Mouse (Mus musculus) heart, adult 2 months (tissue): ENCODE measurements around the gene Lrrc49. TPM values are rescaled to one million over a fixed set of nuclear protein-coding genes. Genes with fewer than 3 reads are reported as not detected.

Source experiments
- DNase-seq, 2 experiments: peaks; one replicate each; pipeline ENCODE4 v3.0.0; 2021
- H3K27ac ChIP-seq: fragments of 200-600 bp; 2 replicates; pipeline ENCODE4 v1.8.1; 2022
- H3K27me3 ChIP-seq: fragments of 200-500 bp; 2 replicates; pipeline ENCODE4 v1.6.1; 2012; ENCODE audit warnings: mild to moderate bottlenecking, low read length, inconsistent platforms, mixed read lengths; ENCODE audit not compliant: control insufficient read depth, insufficient read depth
- H3K36me3 ChIP-seq: fragments of 200-500 bp; 2 replicates; pipeline ENCODE4 v1.6.1; 2012; ENCODE audit warnings: low read length, inconsistent platforms; ENCODE audit not compliant: control insufficient read depth, insufficient read depth
- H3K4me1 ChIP-seq: fragments of 200-500 bp; 2 replicates; pipeline ENCODE4 v1.6.1; 2011; ENCODE audit warnings: low read length; ENCODE audit not compliant: control insufficient read depth, insufficient read depth
- H3K4me3 ChIP-seq: fragments of 200-600 bp; 2 replicates; pipeline ENCODE4 v1.8.1; 2022
- H3K79me2 ChIP-seq: fragments of 200-500 bp; replicated peaks from 2 replicates; pipeline ENCODE4 v1.6.1; 2012; ENCODE audit warnings: mild to moderate bottlenecking, inconsistent platforms, low read length, moderate library complexity, mixed read lengths; ENCODE audit not compliant: control insufficient read depth, insufficient read depth
- H3K9ac ChIP-seq: fragments of 200-500 bp; 2 replicates; pipeline ENCODE4 v1.6.1; 2012; ENCODE audit warnings: low read depth, mild to moderate bottlenecking, control low read depth, inconsistent platforms, low read length, mixed read lengths
- CTCF ChIP-seq: fragments of 200-600 bp; IDR thresholded peaks from 2 replicates; pipeline ENCODE4 v1.8.1; 2022; ENCODE audit warnings: antibody characterized with exemption, mild to moderate bottlenecking, moderate library complexity
- EP300 ChIP-seq: fragments of 200-500 bp; IDR thresholded peaks from 2 replicates; pipeline ENCODE4 v1.6.1; 2011; ENCODE audit warnings: low read depth, low read length, control low read depth; ENCODE audit not compliant: insufficient read depth
- POLR2A ChIP-seq: fragments of 200-500 bp; IDR thresholded peaks from 2 replicates; pipeline ENCODE4 v1.6.1; 2011; ENCODE audit warnings: mild to moderate bottlenecking, low read depth, low read length, control low read depth; ENCODE audit not compliant: insufficient read depth
- WGBS: fragments of 180-500 bp; shearing (Covaris S2); methylation state at CpG from one replicate; pipeline ENCODE4 v1.1.7; 2018; 5-methylcytosine and 5-hydroxymethylcytosine counted together
- intact Hi-C: fragments of 180-260 bp; cut with DNase I; formaldehyde crosslinking; loops from one replicate; pipeline ENCODE4 v1.15.1; 2025
- polyA plus RNA-seq: library from polyadenylated mRNA; depleted of rRNA; stranded (reverse); fragments of >200 nt; gene quantifications from 2 replicates; pipeline ENCODE4 v1.2.3, GENCODE M21; 2012
- total RNA-seq, 2 experiments: library from RNA; stranded (reverse); gene quantifications; 2 replicates each; pipeline ENCODE4 v1.2.3; 2021

Gene Lrrc49
- total and polyA plus RNA-seq, 3 experiments = 2.1 to 3.7 (median 3.7) TPM

GRCm38 (mm10) chr9:60715271-60715670 lies 27.3 kb upstream of the Lrrc49 start:
- 90% methylated on average over 4 of the region's 4 CpGs for WGBS
- H3K27ac ChIP-seq = no peak overlapping the region
- intact Hi-C loops = loop anchor here (5.0 kb wide), 1 partner anchor 142 kb away; no protein-coding TSS in a partner anchor

GRCm38 (mm10) chr9:60714191-60714590 lies 26.2 kb upstream of the Lrrc49 start:
- Histone ChIP-seq H3K4me3 (no peak overlapping the region), H3K79me2 (no peaks in the 10 kb centered on the region), H3K27ac (no peak overlapping the region; the same call in 1 of the 2 replicates), H3K9ac (no peak overlapping the region), H3K4me1 (no peaks in the 10 kb centered on the region), H3K27me3 (no peaks in the 10 kb centered on the region), H3K36me3 (no peaks in the 10 kb centered on the region)
- DNase-seq = peak; percentile 23 to 48
- intact Hi-C loops = no loop called here
- TF ChIP-seq EP300 (no peak), POLR2A (no peak), CTCF (no peak)
- 67% methylated on average over 6 of the region's 6 CpGs for WGBS

More at GRCm38 (mm10) chr9:60715271-60715670, 27.3 kb upstream of the Lrrc49 start:
- Histone ChIP-seq H3K36me3 (no peaks in the 10 kb centered on the region), H3K79me2 (no peaks in the 10 kb centered on the region), H3K27me3 (no peaks in the 10 kb centered on the region), H3K9ac (no peak overlapping the region), H3K4me1 (no peaks in the 10 kb centered on the region), H3K4me3 (no peak overlapping the region)
- TF ChIP-seq CTCF = no peak
- TF ChIP-seq EP300 = no peak
- no peak for TF ChIP-seq POLR2A
- DNase-seq = no peak

DNA sequence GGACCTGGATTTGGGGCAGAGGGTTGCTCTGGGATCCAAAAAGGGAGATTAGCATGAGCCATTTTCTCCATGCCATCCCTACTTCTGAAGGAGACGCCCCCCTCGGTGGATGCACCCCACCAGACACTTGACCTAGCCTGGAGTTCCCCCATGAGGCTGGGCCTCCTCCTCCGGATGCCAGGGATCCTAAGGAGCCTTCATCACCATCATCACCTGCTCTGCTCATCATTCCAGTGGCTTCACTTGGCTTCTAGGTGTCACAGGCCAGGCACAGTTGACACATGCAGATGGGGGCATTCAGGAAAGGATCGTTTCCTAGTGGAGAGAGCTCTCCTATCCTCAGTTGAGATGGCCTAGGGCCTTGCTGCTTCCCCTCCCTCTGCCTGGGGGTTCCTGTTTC lies 25.7 kb upstream of the Lrrc49 start:
- Histone ChIP-seq H3K79me2 (no peaks in the 10 kb centered on the region), H3K27me3 (no peaks in the 10 kb centered on the region), H3K27ac (peak overlapping the region; percentile 69; the same call in 1 of the 2 replicates), H3K4me1 (no peaks in the 10 kb centered on the region), H3K9ac (no peak overlapping the region), H3K4me3 (peak overlapping the region; percentile 58), H3K36me3 (no peaks in the 10 kb centered on the region)
- intact Hi-C loops = no loop called here
- 59% methylated on average over 4 of the region's 4 CpGs for WGBS
- peak in 1 of 2 experiments; percentile 13 for DNase-seq
- TF ChIP-seq EP300 (no peak), CTCF (no peak), POLR2A (no peak)

DNA sequence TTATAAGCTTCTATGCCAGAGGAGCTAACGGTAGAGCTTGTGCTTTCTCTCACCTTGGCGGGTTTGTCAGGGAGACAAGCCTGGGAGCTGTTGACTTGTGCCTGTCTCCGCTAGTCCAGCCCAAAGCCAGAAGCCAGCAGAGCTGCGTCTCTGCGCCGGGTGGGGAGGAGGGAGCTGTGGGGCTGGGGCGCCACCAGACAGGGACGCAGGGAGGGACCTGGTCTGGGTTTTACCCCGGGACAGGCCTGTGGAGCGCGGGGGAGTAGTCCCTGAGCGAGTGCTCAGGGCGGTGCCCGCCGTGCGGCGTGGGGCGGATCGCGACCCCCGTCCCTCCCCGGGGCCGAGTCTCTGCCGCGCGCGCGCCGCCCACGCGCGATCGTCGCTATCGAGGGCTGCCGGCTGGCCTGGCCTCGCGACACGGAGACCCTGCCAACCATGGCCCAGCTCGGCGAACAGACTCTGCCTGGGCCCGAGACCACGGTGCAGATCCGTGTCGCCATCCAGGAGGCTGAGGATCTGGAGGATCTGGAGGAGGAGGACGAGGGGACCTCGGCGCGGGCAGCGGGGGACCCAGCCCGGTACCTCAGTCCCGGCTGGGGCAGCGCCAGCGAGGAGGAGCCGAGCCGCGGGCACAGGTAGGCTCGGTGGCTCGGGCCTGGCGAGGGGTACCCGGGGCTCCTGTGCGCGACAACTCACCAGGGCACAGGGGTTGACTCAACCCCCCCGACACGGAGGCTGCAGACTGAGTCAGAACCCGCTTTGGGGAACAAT lies 25.0 kb upstream of the Lrrc49 start, which contains the start of gene Larp6:
TSS of gene Larp6 (plus strand) at position 219 of the 771 bp plus-strand sequence.
- Histone ChIP-seq H3K4me3 (peak within 1 kb of the TSS; percentile 58), H3K27me3 (no peaks in the 10 kb centered on the region), H3K79me2 (no peaks in the 10 kb centered on the region), H3K36me3 (no peaks in the 10 kb centered on the region), H3K4me1 (no peaks in the 10 kb centered on the region), H3K9ac (peak within 1 kb of the TSS; percentile 80), H3K27ac (peak within 1 kb of the TSS; percentile 69)
- no peak for TF ChIP-seq POLR2A
- TF ChIP-seq EP300 = no peak
- TF ChIP-seq CTCF = no peak
- intact Hi-C loops = no loop called here
- DNase-seq = peak; percentile 74 to 75
- WGBS = 5% methylated on average over 66 of the region's 66 CpGs

DNA sequence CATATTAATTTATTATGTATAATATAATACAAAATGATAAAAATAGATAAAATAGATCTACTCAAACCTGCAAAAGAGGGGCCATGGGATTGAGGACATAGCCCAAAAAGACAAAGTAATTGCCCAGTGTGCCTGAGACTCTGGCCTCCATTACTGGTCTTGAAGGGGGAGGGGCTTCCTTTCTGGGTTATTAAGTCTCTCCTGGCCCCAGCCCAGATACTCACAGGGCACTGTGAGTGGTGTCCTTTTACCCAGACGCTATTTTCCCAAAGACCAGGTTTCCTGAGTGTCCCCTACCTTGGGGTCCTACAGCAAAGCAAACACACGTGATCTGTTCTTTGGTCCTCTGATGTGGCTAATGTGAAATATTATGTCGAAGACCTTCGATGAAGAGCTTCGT lies 24.1 kb upstream of the Lrrc49 start:
- H3K27me3 ChIP-seq = no peaks in the 10 kb centered on the region
- intact Hi-C loops = no loop called here
- peak overlapping the region; percentile 69 for H3K27ac ChIP-seq
- H3K9ac ChIP-seq = no peak overlapping the region
- WGBS = 78% methylated on average over 5 of the region's 5 CpGs
- H3K79me2 ChIP-seq = no peaks in the 10 kb centered on the region
- no peak overlapping the region for H3K4me3 ChIP-seq
- TF ChIP-seq POLR2A = no peak
- TF ChIP-seq CTCF = no peak
- no peak for TF ChIP-seq EP300
- H3K36me3 ChIP-seq = no peaks in the 10 kb centered on the region
- H3K4me1 ChIP-seq = no peaks in the 10 kb centered on the region
- DNase-seq = no peak

DNA sequence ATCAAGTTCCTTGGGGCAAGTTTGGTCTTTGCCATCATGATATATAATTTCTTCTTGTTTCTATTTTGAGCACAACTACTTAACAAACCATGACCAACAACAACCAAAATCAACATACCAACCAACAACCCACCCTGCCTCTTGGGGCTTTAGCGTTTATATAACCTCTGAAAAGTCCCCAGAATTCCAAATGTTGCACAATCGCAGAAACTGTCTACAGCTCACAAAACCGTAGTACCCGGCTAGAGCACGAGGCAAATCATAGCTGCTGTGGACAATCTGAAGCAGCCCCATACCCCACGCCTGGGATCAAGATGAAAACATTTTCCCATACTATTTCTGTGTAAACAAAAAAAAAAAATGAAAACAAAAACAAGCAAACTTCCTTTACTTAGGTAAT lies 21.8 kb upstream of the Lrrc49 start:
- intact Hi-C loops = no loop called here
- Histone ChIP-seq H3K36me3 (no peaks in the 10 kb centered on the region), H3K27ac (no peak overlapping the region), H3K4me1 (no peaks in the 10 kb centered on the region), H3K4me3 (no peak overlapping the region), H3K79me2 (no peaks in the 10 kb centered on the region), H3K27me3 (no peaks in the 10 kb centered on the region), H3K9ac (no peak overlapping the region)
- WGBS = 77% methylated on average over 6 of the region's 6 CpGs
- TF ChIP-seq EP300 = no peak
- no peak for TF ChIP-seq CTCF
- TF ChIP-seq POLR2A = no peak
- no peak for DNase-seq
